Mouse (Mus musculus) heart, postnatal 0 days (tissue): ENCODE measurements around the gene Lmod1.

Source experiments
- CTCF ChIP-seq: IDR thresholded peaks from 2 replicates; pipeline ENCODE4 v1.5.1; 2016; ENCODE audit warnings: antibody characterized with exemption, control low read depth, low read depth
- EP300 ChIP-seq: IDR thresholded peaks from 2 replicates; pipeline ENCODE4 v1.6.1; 2016; ENCODE audit warnings: antibody characterized with exemption, low read depth

DNA sequence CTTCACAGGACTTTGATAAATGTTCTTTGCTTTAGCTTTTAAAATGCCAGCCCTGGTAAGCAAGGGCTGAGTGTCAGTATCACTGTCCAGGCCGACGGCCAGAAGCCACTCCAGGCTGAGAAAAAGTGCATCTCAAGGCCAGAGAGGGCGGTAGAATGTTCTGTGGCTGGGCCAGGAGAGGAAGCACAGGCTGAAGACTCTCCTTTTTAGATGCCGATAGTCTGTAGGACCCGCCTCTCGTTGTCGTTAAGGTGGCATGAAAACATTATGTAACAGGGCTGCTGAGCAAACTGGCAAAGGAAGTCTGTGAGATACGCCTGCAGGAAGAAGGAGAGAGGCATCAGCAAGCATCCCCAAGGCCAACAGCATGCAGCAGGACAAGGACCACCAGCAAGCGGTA lies 60.6 kb downstream of the Lmod1 start:
- TF ChIP-seq CTCF = no peak
- no peak for TF ChIP-seq EP300
